15 mouse cellular contexts compared by ENCODE assay signal in the genomic region with DNA sequence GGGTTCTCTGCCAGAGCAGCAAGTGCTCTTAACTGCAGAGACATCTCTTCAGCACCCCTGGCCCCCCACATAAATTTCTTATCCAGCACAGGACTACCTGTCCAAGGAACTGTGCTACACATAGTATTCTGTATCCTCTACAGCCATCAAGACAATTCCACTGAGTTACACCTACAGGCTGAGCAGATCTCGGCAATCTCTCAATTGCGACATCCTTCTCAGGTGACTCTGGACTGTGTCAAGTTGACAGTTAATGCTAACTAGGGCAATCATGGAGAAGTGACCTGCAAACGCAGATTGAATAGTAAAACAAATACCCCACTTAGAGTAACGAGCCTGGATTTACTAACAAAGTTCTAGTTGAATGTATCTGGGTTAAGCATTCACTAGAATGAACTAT.
"Had no signal": no experiment of that assay in that cellular context is flagged by ENCODE, and none has a peak within 500 bp of the region (broad histone marks: within the 10 kb centered on the region; RNA-seq: fewer than 3 reads in every experiment).

No protein-coding gene starts in this region.

- DNase-seq: kidney, adult 18-20 months; layer of hippocampus, postnatal 36 days; lung, embryonic 14.5 days; lung, postnatal 10 days; lung, postnatal 36 days; thymus, adult 18-20 months; thymus, postnatal 36 days had no signal

- H3K27ac ChIP-seq: hindbrain, postnatal 0 days; kidney, postnatal 0 days; left cerebral cortex, adult 2 months; liver, embryonic 14.5 days; midbrain, embryonic 12.5 days had no signal

- H3K4me2 ChIP-seq: lung, embryonic 14.5 days; midbrain, embryonic 12.5 days had no signal

- H3K36me3 ChIP-seq: midbrain, embryonic 12.5 days had no signal

- H3K27me3 ChIP-seq: midbrain, embryonic 12.5 days had no signal

- ATAC-seq: hindbrain, postnatal 0 days; inflammation-experienced regulatory T-cells, adult 6 months; midbrain, embryonic 16.5 days had no signal

- H3K9ac ChIP-seq: liver, embryonic 14.5 days; lung, embryonic 14.5 days; midbrain, embryonic 12.5 days had no signal

- H3K4me3 ChIP-seq: left cerebral cortex, adult 2 months; midbrain, embryonic 12.5 days; myocyte had no signal

- H3K9me3 ChIP-seq: midbrain, embryonic 12.5 days had no signal
